Mouse (Mus musculus) thymus, adult 2 months (tissue): Measurements from ENCODE around the gene Nes.
A peak's percentile ranks its signal among the peaks of the same experiment; 100 is the strongest.

ENCODE experiments used
- CTCF ChIP-seq: fragments of 200-500 bp; IDR thresholded peaks from 2 replicates; pipeline ENCODE4 v1.5.1; 2012; ENCODE audit warnings: mild to moderate bottlenecking, control low read depth, low read length, moderate library complexity, borderline replicate concordance; ENCODE audit not compliant: control insufficient read depth, poor library complexity, insufficient read depth; ENCODE audit errors: extremely low read depth
- POLR2A ChIP-seq: fragments of 200-500 bp; IDR thresholded peaks from 2 replicates; pipeline ENCODE4 v1.6.1; 2012; ENCODE audit warnings: mild to moderate bottlenecking, low read length, control low read depth, moderate library complexity; ENCODE audit not compliant: control insufficient read depth, poor library complexity, insufficient read depth; ENCODE audit errors: extremely low read depth

DNA sequence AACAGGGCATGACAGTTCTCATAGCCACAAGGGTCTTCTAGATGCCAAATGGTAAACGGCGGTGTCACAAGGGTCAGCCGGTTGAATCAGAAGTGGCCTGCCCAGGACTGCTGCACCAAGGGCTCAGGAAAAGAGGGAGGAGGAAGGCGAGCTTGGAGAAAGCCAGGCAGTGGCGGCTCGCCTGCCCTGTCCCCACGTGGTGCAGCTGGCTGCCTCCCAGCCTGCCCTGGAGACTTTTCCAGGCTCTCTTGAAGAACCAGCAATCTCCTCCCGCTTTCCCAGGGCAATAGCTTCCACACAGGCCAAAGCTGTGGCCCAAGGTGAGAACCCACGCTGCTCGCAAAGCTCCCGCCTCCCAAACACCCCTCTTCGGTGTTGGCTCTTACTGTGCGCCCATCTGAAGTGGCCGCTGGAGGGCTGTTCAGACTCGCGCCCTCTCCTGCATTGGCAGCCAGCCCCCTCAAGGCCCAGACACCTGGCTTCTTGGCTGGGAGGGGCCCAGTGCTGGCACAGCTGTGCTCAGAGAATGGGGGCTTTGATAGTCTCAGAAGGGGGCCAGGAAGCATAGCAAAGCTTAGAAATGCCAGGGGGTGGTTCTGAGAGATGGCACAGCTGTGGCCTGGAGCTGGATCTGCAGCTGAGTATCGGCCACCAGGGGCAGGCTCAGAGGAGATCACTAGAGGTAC is 31.6 kb downstream of the Nes start:
- TF ChIP-seq CTCF, result 0 out of 2 replicates have a peak, but pooled peaks have one; percentile 9
- TF ChIP-seq POLR2A, result no peak
